Mouse (Mus musculus) embryonic facial prominence, embryonic 12.5 days (tissue): Measurements from ENCODE around the gene Vpreb2. TPM values are rescaled to one million over a fixed set of nuclear protein-coding genes. Genes with fewer than 3 reads are reported as not detected.
"Not testable (repeated sequence)": the region's sequence is repeated elsewhere in the genome, so short reads cannot be mapped to it uniquely, and the experiment has no call there.

Source experiments
- ATAC-seq: fragments of 200-750 bp; cut with Nextera tagmentation; 2 replicates; pipeline ENCODE4 v1.8.0; 2017; ENCODE audit not compliant: insufficient number of reproducible peaks, insufficient read depth, low FRiP score, low TSS enrichment
- H3K27ac ChIP-seq: fragments of 300-500 bp; sonication (generic); 2 replicates; pipeline ENCODE4 v1.5.1; 2016; ENCODE audit warnings: mild to moderate bottlenecking
- H3K27me3 ChIP-seq: fragments of 300-500 bp; sonication (generic); 2 replicates; pipeline ENCODE4 v1.6.1; 2016; ENCODE audit warnings: mild to moderate bottlenecking, moderate library complexity
- H3K36me3 ChIP-seq: fragments of 300-500 bp; sonication (generic); 2 replicates; pipeline ENCODE4 v1.6.1; 2016; ENCODE audit warnings: mild to moderate bottlenecking
- H3K4me1 ChIP-seq: fragments of 300-500 bp; sonication (generic); 2 replicates; pipeline ENCODE4 v1.6.1; 2016
- H3K4me2 ChIP-seq: fragments of 300-500 bp; sonication (generic); replicated peaks from 2 replicates; pipeline ENCODE4 v1.6.1; 2016; ENCODE audit warnings: mild to moderate bottlenecking, moderate library complexity
- H3K4me3 ChIP-seq: fragments of 300-500 bp; sonication (generic); 2 replicates; pipeline ENCODE4 v1.5.1; 2016; ENCODE audit warnings: mild to moderate bottlenecking
- H3K9ac ChIP-seq: fragments of 300-500 bp; sonication (generic); 2 replicates; pipeline ENCODE4 v1.6.1; 2016; ENCODE audit warnings: mild to moderate bottlenecking, moderate library complexity
- H3K9me3 ChIP-seq: fragments of 300-500 bp; sonication (generic); 2 replicates; pipeline ENCODE4 v1.6.1; 2016; ENCODE audit warnings: mild to moderate bottlenecking, moderate library complexity
- WGBS: fragments of 180-500 bp; shearing (Covaris S2); methylation state at CpG from one replicate; pipeline ENCODE4 v1.1.7; 2016; 5-methylcytosine and 5-hydroxymethylcytosine counted together
- polyA plus RNA-seq: library from polyadenylated mRNA; unstranded; fragments of >200 nt; fragmentation: Nextera tagmentation; extraction: Ambion mirVana; gene quantifications from 2 replicates; pipeline ENCODE4 v1.2.1, GENCODE M21; 2016

The Vpreb2 gene
- polyA plus RNA-seq, 1 experiment from 2014 or later: not detected

GRCm38 (mm10) chr16:17950068-17950467 is 30.2 kb upstream of the Vpreb2 start:
- no peak for ATAC-seq
- Histone ChIP-seq H3K4me3 (no peak overlapping the region), H3K4me2 (no peak overlapping the region), H3K27me3 (no peaks in the 10 kb centered on the region), H3K27ac (no peak overlapping the region), H3K9me3 (no peaks in the 10 kb centered on the region), H3K4me1 (no peaks in the 10 kb centered on the region), H3K9ac (no peak overlapping the region), H3K36me3 (no peaks in the 10 kb centered on the region)
- WGBS: 40% methylated on average over 4 of the region's 4 CpGs

DNA sequence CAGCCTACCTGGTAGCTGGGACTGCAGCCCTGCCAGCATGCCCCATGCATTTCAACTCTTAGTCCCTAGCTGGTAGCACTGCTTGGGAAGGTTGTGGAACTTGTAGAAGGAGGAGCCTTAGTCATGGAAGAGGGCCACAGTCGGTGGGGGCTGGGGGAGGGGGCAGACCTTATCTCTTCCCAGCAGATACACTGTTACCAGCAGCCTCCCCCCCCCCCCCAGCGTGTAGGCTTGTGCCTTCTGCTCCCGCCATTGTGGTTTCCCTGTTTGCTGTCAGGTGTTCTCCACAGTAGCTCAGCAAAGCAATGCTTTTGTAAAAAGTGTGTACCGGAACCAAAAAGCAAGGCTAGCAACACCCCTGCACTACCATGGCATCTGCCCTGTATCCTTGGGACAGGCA is 28.6 kb upstream of the Vpreb2 start:
- Histone ChIP-seq H3K27ac (no peak overlapping the region), H3K4me2 (no peak overlapping the region), H3K4me1 (no peaks in the 10 kb centered on the region), H3K4me3 (no peak overlapping the region), H3K9ac (no peak overlapping the region), H3K27me3 (no peaks in the 10 kb centered on the region), H3K9me3 (0 out of 2 replicates have a peak, but pooled peaks cover 3% of the 10 kb centered on the region), H3K36me3 (no peaks in the 10 kb centered on the region)
- ATAC-seq: no peak
- 83% methylated on average over 3 of the region's 4 CpGs for WGBS

DNA sequence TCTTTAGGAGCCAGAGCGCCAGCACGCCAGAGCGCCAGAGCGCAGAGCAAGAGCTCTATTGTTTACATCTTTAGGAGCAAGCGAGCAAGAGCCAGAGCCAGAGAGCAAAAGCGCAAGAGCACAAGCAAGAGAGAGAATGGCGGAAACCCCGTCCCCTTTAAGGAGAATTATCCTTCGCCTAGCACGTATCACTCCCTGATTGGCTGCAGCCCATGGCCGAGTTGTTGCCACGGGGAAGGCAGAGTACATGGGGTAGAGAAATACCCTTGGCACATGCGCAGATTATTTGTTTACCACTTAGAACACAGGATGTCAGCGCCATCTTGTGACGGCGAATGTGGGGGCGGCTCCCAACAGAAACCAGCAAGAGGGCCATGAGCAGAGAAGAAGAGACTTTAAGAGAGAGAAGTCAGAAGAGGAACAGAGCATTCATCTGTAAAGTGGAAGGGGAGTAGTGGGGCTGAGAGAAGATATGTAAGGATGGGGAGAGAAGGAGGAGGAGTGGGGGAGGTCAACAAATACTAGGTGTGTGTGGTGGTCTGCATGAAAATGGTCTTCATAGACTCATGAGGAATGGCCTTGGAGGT is 24.1 kb upstream of the Vpreb2 start:
- not testable (repeated sequence) for ATAC-seq, H3K9ac ChIP-seq, H3K27me3 ChIP-seq, H3K27ac ChIP-seq, H3K4me2 ChIP-seq, H3K9me3 ChIP-seq, H3K36me3 ChIP-seq, H3K4me3 ChIP-seq, H3K4me1 ChIP-seq
- 95% methylated on average over 17 of the region's 17 CpGs for WGBS

GRCm38 (mm10) chr16:17962091-17962490 is 18.1 kb upstream of the Vpreb2 start:
- Histone ChIP-seq H3K36me3 (no peaks in the 10 kb centered on the region), H3K4me1 (no peaks in the 10 kb centered on the region), H3K9ac (no peak overlapping the region), H3K4me3 (no peak overlapping the region), H3K27ac (no peak overlapping the region), H3K9me3 (no peaks in the 10 kb centered on the region), H3K27me3 (no peaks in the 10 kb centered on the region), H3K4me2 (no peak overlapping the region)
- WGBS: 73% methylated on average over 7 of the region's 7 CpGs
- no peak for ATAC-seq

DNA sequence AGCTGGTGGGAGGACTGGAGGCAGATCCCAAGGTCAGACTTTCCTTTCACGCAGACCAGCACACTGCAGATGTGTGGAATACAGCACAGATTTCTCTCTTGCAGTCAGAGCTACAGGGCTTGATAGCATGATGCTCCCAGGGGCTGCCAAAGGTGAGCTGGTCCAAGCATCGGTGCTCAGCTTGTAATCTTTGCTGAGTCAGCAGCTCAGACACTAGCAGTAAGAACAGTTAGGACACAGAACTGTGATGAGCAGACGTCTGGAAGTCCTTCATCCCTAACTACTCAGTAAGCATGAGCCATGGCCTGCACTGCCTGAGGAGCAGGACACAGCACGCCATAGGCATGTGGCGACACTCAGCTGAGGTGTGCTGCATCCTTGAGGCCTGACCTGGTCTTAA is 8.4 kb upstream of the Vpreb2 start:
- Histone ChIP-seq H3K27me3 (0 out of 2 replicates have a peak, but pooled peaks cover 3% of the 10 kb centered on the region), H3K4me1 (no peaks in the 10 kb centered on the region), H3K9me3 (no peaks in the 10 kb centered on the region), H3K27ac (no peak overlapping the region), H3K9ac (no peak overlapping the region), H3K4me3 (no peak overlapping the region), H3K4me2 (no peak overlapping the region), H3K36me3 (no peaks in the 10 kb centered on the region)
- WGBS: 71% methylated on average over 5 of the region's 5 CpGs
- ATAC-seq: no peak

DNA sequence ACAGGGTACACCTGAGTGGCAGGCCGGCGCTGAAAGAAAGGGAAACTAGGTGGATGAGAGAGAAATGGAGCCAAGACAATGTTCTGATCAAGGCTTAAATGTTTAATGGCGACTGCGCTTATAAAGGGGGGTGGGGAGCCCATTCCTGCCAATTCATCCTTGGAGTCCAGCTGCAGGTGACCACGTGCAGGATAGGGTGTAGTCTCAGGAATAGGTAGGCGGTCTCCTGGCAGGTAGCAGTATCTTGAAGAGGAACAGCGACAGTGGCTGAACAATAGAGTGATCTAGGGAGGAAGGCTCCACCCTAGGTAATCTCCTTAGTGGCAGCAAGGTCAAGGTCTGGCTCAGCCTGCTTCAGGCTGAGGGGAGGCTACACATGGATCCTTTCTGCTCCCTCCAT is 2.4 kb upstream of the Vpreb2 start:
- 71% methylated on average over 7 of the region's 7 CpGs for WGBS

GRCm38 (mm10) chr16:17983201-17983600 is 3.0 kb downstream of the Vpreb2 start:
- Histone ChIP-seq H3K4me3 (no peak overlapping the region), H3K9ac (no peak overlapping the region), H3K36me3 (no peaks in the 10 kb centered on the region), H3K27ac (no peak overlapping the region), H3K9me3 (no peaks in the 10 kb centered on the region), H3K27me3 (no peaks in the 10 kb centered on the region), H3K4me2 (no peak overlapping the region), H3K4me1 (no peaks in the 10 kb centered on the region)
- 79% methylated on average over 2 of the region's 2 CpGs for WGBS
- ATAC-seq: no peak

More for the DNA sequence above, 2.4 kb upstream of the Vpreb2 start:
- not testable (repeated sequence) for H3K4me2 ChIP-seq, H3K27ac ChIP-seq, H3K9me3 ChIP-seq, ATAC-seq, H3K9ac ChIP-seq, H3K27me3 ChIP-seq, H3K36me3 ChIP-seq, H3K4me3 ChIP-seq, H3K4me1 ChIP-seq

DNA sequence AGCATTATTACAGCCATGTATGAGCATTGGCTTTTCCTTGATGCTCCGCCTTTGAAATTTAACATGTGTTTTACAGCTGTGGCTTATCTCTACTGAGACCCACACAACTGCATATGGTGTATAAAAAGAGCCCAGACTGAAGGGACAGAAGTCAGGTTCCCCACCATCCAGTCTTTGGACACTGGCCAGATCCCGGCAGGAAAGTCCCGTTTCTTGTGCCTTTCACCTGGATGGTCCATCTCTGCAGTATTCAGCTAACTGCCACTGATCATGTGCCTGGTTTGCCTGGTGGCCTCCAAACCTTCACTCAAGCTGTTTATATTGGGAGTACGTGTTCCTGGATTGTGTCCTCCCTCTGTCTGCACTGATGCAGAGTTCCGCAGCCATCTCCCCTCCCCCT is 4.0 kb downstream of the Vpreb2 start:
- no peak overlapping the region for H3K9ac ChIP-seq
- ATAC-seq: no peak
- no peak overlapping the region for H3K4me3 ChIP-seq
- no peaks in the 10 kb centered on the region for H3K4me1 ChIP-seq
- no peak overlapping the region for H3K27ac ChIP-seq
- 62% methylated on average over 5 of the region's 5 CpGs for WGBS
- no peaks in the 10 kb centered on the region for H3K27me3 ChIP-seq
- H3K9me3 ChIP-seq: no peaks in the 10 kb centered on the region
- no peak overlapping the region for H3K4me2 ChIP-seq
- H3K36me3 ChIP-seq: no peaks in the 10 kb centered on the region

DNA sequence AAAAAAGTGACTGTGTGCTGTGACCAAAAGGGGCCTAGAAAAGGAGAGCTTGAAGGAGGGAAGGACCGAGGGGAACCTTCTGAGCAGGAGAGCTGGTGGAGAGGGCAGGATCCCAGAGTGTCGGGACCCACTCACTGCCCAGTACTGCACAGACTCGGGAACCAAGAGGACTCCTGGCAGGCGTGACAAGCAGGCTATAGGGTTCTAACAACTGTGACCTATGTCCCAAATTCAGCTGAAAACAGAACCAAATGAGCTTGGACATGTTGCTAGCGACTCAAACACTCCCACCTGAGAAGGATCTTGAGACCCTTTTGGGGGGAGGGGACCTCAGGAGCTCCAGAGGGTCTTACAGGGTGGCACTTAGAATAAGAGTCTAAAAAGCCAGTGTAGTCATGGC is 4.8 kb downstream of the Vpreb2 start:
- 59% methylated on average over 5 of the region's 5 CpGs for WGBS
- Histone ChIP-seq H3K27me3 (no peaks in the 10 kb centered on the region), H3K4me2 (no peak overlapping the region), H3K4me3 (no peak overlapping the region), H3K27ac (no peak overlapping the region), H3K36me3 (no peaks in the 10 kb centered on the region), H3K4me1 (no peaks in the 10 kb centered on the region), H3K9me3 (peaks cover 3% of the 10 kb centered on the region; the same call in 1 of the 2 replicates), H3K9ac (no peak overlapping the region)
- no peak for ATAC-seq

DNA sequence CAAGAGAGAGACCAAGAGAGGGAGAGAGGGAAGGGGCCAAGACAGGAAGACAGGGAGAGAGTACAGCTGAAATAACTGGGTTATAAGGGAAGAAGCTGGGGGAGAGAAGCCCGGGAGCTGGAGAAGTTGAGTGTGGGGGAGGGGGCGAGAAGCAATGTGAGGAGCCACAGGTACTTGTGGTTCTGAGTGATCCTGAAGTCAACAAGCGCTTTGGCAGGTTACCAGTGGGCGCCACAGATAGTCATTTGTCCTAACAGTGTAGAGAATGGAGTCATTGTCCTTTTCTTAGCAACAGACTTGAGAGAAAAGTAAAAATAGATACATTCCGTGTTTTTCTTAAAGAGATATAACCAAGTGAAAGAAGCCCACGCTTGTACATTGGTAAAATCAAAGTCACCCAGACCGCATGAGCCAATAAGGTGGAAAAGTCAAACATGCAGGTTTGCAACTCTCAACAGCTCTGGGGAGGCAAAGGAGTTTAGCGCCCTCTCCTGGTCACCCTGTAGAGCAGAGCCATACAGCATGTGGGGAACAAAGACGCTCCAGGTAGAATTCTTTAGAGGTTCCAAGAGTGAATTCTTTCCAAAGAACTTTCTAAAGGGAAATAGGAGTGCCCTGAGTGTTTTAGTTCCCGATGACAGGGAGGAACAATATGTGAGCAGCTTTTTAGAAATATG is 6.4 kb downstream of the Vpreb2 start:
- Histone ChIP-seq H3K4me3 (no peak overlapping the region), H3K27me3 (no peaks in the 10 kb centered on the region), H3K4me1 (no peaks in the 10 kb centered on the region), H3K27ac (no peak overlapping the region), H3K4me2 (no peak overlapping the region), H3K9ac (no peak overlapping the region), H3K9me3 (peaks cover 9% of the 10 kb centered on the region; the same call in 1 of the 2 replicates), H3K36me3 (no peaks in the 10 kb centered on the region)
- 58% methylated on average over 10 of the region's 10 CpGs for WGBS
- no peak for ATAC-seq

GRCm38 (mm10) chr16:17987703-17988102 is 7.5 kb downstream of the Vpreb2 start:
- Histone ChIP-seq H3K27ac (no peak overlapping the region), H3K27me3 (no peaks in the 10 kb centered on the region), H3K4me3 (no peak overlapping the region), H3K9ac (no peak overlapping the region), H3K4me1 (no peaks in the 10 kb centered on the region), H3K4me2 (no peak overlapping the region), H3K9me3 (peaks cover 13% of the 10 kb centered on the region; the same call in 1 of the 2 replicates), H3K36me3 (no peaks in the 10 kb centered on the region)
- WGBS: 86% methylated on average over 1 of the region's 1 CpGs
- ATAC-seq: no peak

GRCm38 (mm10) chr16:17992321-17992720 is 12.1 kb downstream of the Vpreb2 start:
- 95% methylated on average over 16 of the region's 16 CpGs for WGBS
- ATAC-seq: not testable (repeated sequence)
- H3K9me3 ChIP-seq: peaks cover 13% of the 10 kb centered on the region; the same call in 1 of the 2 replicates

More at GRCm38 (mm10) chr16:17992321-17992720, 12.1 kb downstream of the Vpreb2 start:
- not testable (repeated sequence) for H3K4me3 ChIP-seq, H3K27ac ChIP-seq, H3K4me1 ChIP-seq, H3K36me3 ChIP-seq, H3K9ac ChIP-seq, H3K4me2 ChIP-seq, H3K27me3 ChIP-seq
